Mouse (Mus musculus) hindbrain, postnatal 0 days (tissue): ENCODE data around the gene Arhgef25. TPM values are rescaled to one million over a fixed set of nuclear protein-coding genes. Genes with fewer than 3 reads are reported as not detected.

Experiments
- ATAC-seq: fragments of 200-750 bp; cut with Nextera tagmentation; 2 replicates; pipeline ENCODE4 v1.8.0; 2017; ENCODE audit warnings: mild to moderate bottlenecking, moderate TSS enrichment, moderate library complexity
- DNase-seq: peaks from one replicate; pipeline ENCODE4 v3.0.0-alpha.2; 2015; ENCODE audit warnings: low spot score
- H3K27ac ChIP-seq: fragments of 300-500 bp; sonication (generic); 2 replicates; pipeline ENCODE4 v1.5.1; 2014; ENCODE audit warnings: mild to moderate bottlenecking
- H3K27me3 ChIP-seq: fragments of 300-500 bp; sonication (generic); 2 replicates; pipeline ENCODE4 v1.6.1; 2014; ENCODE audit warnings: low read length, mixed read lengths; ENCODE audit not compliant: insufficient read depth
- H3K36me3 ChIP-seq: fragments of 300-500 bp; sonication (generic); 2 replicates; pipeline ENCODE4 v1.6.1; 2014; ENCODE audit warnings: low read length, mixed read lengths; ENCODE audit not compliant: insufficient read depth
- H3K4me1 ChIP-seq: fragments of 300-500 bp; sonication (generic); 2 replicates; pipeline ENCODE4 v1.6.1; 2014; ENCODE audit warnings: antibody characterized with exemption, low read length, mixed read lengths; ENCODE audit not compliant: insufficient read depth
- H3K4me2 ChIP-seq: fragments of 300-500 bp; sonication (generic); 2 replicates; pipeline ENCODE4 v1.6.1; 2014; ENCODE audit warnings: low read depth, mild to moderate bottlenecking, low read length, moderate library complexity, mixed read lengths
- H3K4me3 ChIP-seq: fragments of 300-500 bp; sonication (generic); 2 replicates; pipeline ENCODE4 v1.5.1; 2014; ENCODE audit warnings: low read length
- H3K9ac ChIP-seq: fragments of 300-500 bp; sonication (generic); replicated peaks from 2 replicates; pipeline ENCODE4 v1.6.1; 2014; ENCODE audit warnings: mild to moderate bottlenecking, low read length, moderate library complexity, mixed read lengths
- H3K9me3 ChIP-seq: fragments of 300-500 bp; sonication (generic); 2 replicates; pipeline ENCODE4 v1.6.1; 2016; ENCODE audit warnings: low read length, mixed read lengths
- CTCF ChIP-seq: IDR thresholded peaks from 2 replicates; pipeline ENCODE4 v1.5.1; 2016; ENCODE audit warnings: antibody characterized with exemption, control low read depth, low read depth
- WGBS: fragments of 180-500 bp; shearing (Covaris S2); extraction: QIAGEN DNeasy Blood & Tissue Kit; methylation state at CpG from one replicate; pipeline ENCODE4 v1.1.7; 2014; 5-methylcytosine and 5-hydroxymethylcytosine counted together
- polyA plus RNA-seq: library from polyadenylated mRNA; unstranded; fragments of >200 nt; fragmentation: Nextera tagmentation; extraction: Ambion mirVana; gene quantifications from 2 replicates; pipeline ENCODE4 v1.2.1, GENCODE M21; 2015
- total RNA-seq: library from RNA; depleted of rRNA; stranded (reverse); fragments of >200 nt; gene quantifications from 2 replicates; pipeline ENCODE4 v1.2.3, GENCODE M21; 2014

Gene Arhgef25
- total and polyA plus RNA-seq, 2 experiments from 2014 or later: 20.3 to 61.0 TPM

- no peaks in the 10 kb centered on the region for H3K9me3 ChIP-seq
- H3K27ac ChIP-seq: no peak overlapping the region
- ATAC-seq (peak; percentile 55; the same call in 1 of the 2 replicates), DNase-seq (peak; percentile 72)
- peak overlapping the region; percentile 51 for H3K4me2 ChIP-seq
- H3K27me3 ChIP-seq: no peaks in the 10 kb centered on the region; the same call in 1 of the 2 replicates
- 0 out of 2 replicates have a peak, but pooled peaks cover 7% of the 10 kb centered on the region for H3K4me1 ChIP-seq
- no peak overlapping the region; the same call in 1 of the 2 replicates for H3K9ac ChIP-seq
- WGBS: under 1% methylated on average over 28 of the region's 29 CpGs
- H3K4me3 ChIP-seq: peak overlapping the region; percentile 19
- H3K36me3 ChIP-seq: peaks cover 5% of the 10 kb centered on the region; the same call in 1 of the 2 replicates
- TF ChIP-seq CTCF: peak; percentile 79
Measured at GRCm38 (mm10) chr10:127170837-127171272, 19.0 kb downstream of the Arhgef25 start.

GRCm38 (mm10) chr10:127170002-127170401, 19.9 kb downstream of the Arhgef25 start:
- Histone ChIP-seq H3K4me3 (no peak overlapping the region), H3K4me2 (peak overlapping the region; percentile 51), H3K27me3 (no peaks in the 10 kb centered on the region), H3K9me3 (no peaks in the 10 kb centered on the region), H3K4me1 (0 out of 2 replicates have a peak, but pooled peaks cover 7% of the 10 kb centered on the region), H3K27ac (no peak overlapping the region), H3K9ac (no peak overlapping the region), H3K36me3 (peaks cover 5% of the 10 kb centered on the region; the same call in 1 of the 2 replicates)
- no peak for ATAC-seq
- peak; percentile 71 for DNase-seq
- TF ChIP-seq CTCF: peak; percentile 61
- 6% methylated on average over 22 of the region's 22 CpGs for WGBS

GRCm38 (mm10) chr10:127167614-127168192, 22.2 kb downstream of the Arhgef25 start:
- 58% methylated on average over 10 of the region's 10 CpGs for WGBS
- Histone ChIP-seq H3K4me3 (0 out of 2 replicates have a peak overlapping the region, but pooled peaks have one; percentile 76), H3K4me1 (0 out of 2 replicates have a peak, but pooled peaks cover 7% of the 10 kb centered on the region), H3K27ac (no peak overlapping the region), H3K36me3 (peaks cover 5% of the 10 kb centered on the region; the same call in 1 of the 2 replicates), H3K4me2 (peak overlapping the region; percentile 89), H3K27me3 (no peaks in the 10 kb centered on the region), H3K9ac (0 out of 2 replicates have a peak overlapping the region, but pooled peaks have one; percentile 5), H3K9me3 (no peaks in the 10 kb centered on the region)
- ATAC-seq: no peak
- DNase-seq: no peak
- no peak for TF ChIP-seq CTCF

- Histone ChIP-seq H3K9ac (peak overlapping the region; percentile 96), H3K9me3 (no peaks in the 10 kb centered on the region), H3K27ac (peak overlapping the region; percentile 96), H3K4me2 (peak overlapping the region; percentile 89), H3K36me3 (peaks cover 5% of the 10 kb centered on the region; the same call in 1 of the 2 replicates), H3K4me3 (peak overlapping the region; percentile 76), H3K27me3 (no peaks in the 10 kb centered on the region), H3K4me1 (0 out of 2 replicates have a peak, but pooled peaks cover 7% of the 10 kb centered on the region)
- no peak for TF ChIP-seq CTCF
- 24% methylated on average over 15 of the region's 15 CpGs for WGBS
- ATAC-seq: no peak
- DNase-seq: no peak
Measured at GRCm38 (mm10) chr10:127166771-127167613, 22.9 kb downstream of the Arhgef25 start.

- Histone ChIP-seq H3K4me2 (peak overlapping the region; percentile 89), H3K4me1 (0 out of 2 replicates have a peak, but pooled peaks cover 7% of the 10 kb centered on the region), H3K27me3 (no peaks in the 10 kb centered on the region), H3K9me3 (no peaks in the 10 kb centered on the region), H3K4me3 (peak overlapping the region; percentile 76), H3K27ac (peak overlapping the region; percentile 96), H3K9ac (peak overlapping the region; percentile 96), H3K36me3 (peaks cover 5% of the 10 kb centered on the region; the same call in 1 of the 2 replicates)
- TF ChIP-seq CTCF: no peak
- DNase-seq: no peak
- no peak for ATAC-seq
- 3% methylated on average over 11 of the region's 11 CpGs for WGBS
Measured at GRCm38 (mm10) chr10:127166404-127166715, 23.5 kb downstream of the Arhgef25 start.

GRCm38 (mm10) chr10:127165654-127166403, 24.1 kb downstream of the Arhgef25 start:
- TF ChIP-seq CTCF: peak; percentile 1; the same call in 1 of the 2 replicates
- DNase-seq: peak; percentile 70

More at GRCm38 (mm10) chr10:127165654-127166403, 24.1 kb downstream of the Arhgef25 start:
- H3K9me3 ChIP-seq: no peaks in the 10 kb centered on the region
- under 1% methylated on average over 54 of the region's 56 CpGs for WGBS
- 0 out of 2 replicates have a peak, but pooled peaks cover 7% of the 10 kb centered on the region for H3K4me1 ChIP-seq
- peak; percentile 48 for ATAC-seq
- peak overlapping the region; percentile 96 for H3K9ac ChIP-seq
- peak overlapping the region; percentile 89 for H3K4me2 ChIP-seq
- H3K27me3 ChIP-seq: no peaks in the 10 kb centered on the region
- H3K4me3 ChIP-seq: peak overlapping the region; percentile 76
- peaks cover 5% of the 10 kb centered on the region; the same call in 1 of the 2 replicates for H3K36me3 ChIP-seq
- peak overlapping the region; percentile 96 for H3K27ac ChIP-seq
